Mouse (Mus musculus): Measurements from ENCODE around the gene Fbxl16.
A peak's percentile ranks its signal among the peaks of the same experiment; 100 is the strongest.

Gene Fbxl16

GRCm38 (mm10) chr17:25842509-25842908, 33.6 kb downstream of the Fbxl16 start:
- no peak for DNase-seq (ENCODE audit: low read depth, low spot score)

- no peak for DNase-seq (ENCODE audit: low read depth, low spot score)
These were observed 34.2 kb downstream of the Fbxl16 start for GRCm38 (mm10) chr17:25843122-25843521.

- no peak for DNase-seq (ENCODE audit: low read depth, low spot score)
These were observed 34.9 kb downstream of the Fbxl16 start for GRCm38 (mm10) chr17:25843636-25844395.

GRCm38 (mm10) chr17:25844396-25844901, 35.6 kb downstream of the Fbxl16 start, which contains the start of gene Rhot2:
TSS of gene Rhot2 (minus strand) at chr17:25844851.
- DNase-seq (ENCODE audit: low read depth, low spot score), result peak; percentile 92

GRCm38 (mm10) chr17:25860229-25860628, 51.3 kb downstream of the Fbxl16 start:
- DNase-seq (ENCODE audit: low read depth, low spot score), result no peak

- peak; percentile 94 for DNase-seq (ENCODE audit: low read depth, low spot score)
These were observed 52.2 kb downstream of the Fbxl16 start, which contains the start of gene Wdr90 for GRCm38 (mm10) chr17:25860832-25861703. TSS of gene Wdr90 (minus strand) at chr17:25861501.

- DNase-seq (ENCODE audit: low read depth, low spot score), result no peak
These were observed 53.1 kb downstream of the Fbxl16 start for GRCm38 (mm10) chr17:25861704-25862612.

- no peak for DNase-seq (ENCODE audit: low read depth, low spot score)
These were observed 54.8 kb downstream of the Fbxl16 start for GRCm38 (mm10) chr17:25863681-25864080.

- DNase-seq (ENCODE audit: low read depth, low spot score), result no peak
These were observed 55.4 kb downstream of the Fbxl16 start for GRCm38 (mm10) chr17:25864311-25864710.

GRCm38 (mm10) chr17:25865288-25865687, 56.4 kb downstream of the Fbxl16 start:
- DNase-seq (ENCODE audit: low read depth, low spot score), result no peak

GRCm38 (mm10) chr17:25866172-25866571, 57.3 kb downstream of the Fbxl16 start:
- DNase-seq (ENCODE audit: low read depth, low spot score), result no peak

GRCm38 (mm10) chr17:25867509-25867835, 58.6 kb downstream of the Fbxl16 start:
- no peak for DNase-seq (ENCODE audit: low read depth, low spot score)

- peak; percentile 45 for DNase-seq (ENCODE audit: low read depth, low spot score)
These were observed 59.1 kb downstream of the Fbxl16 start for GRCm38 (mm10) chr17:25867836-25868600.

GRCm38 (mm10) chr17:25868601-25869191, 59.8 kb downstream of the Fbxl16 start, which contains the start of gene Mcrip2:
TSS of gene Mcrip2 (minus strand) at chr17:25868764.
- DNase-seq (ENCODE audit: low read depth, low spot score), result peak; percentile 71

GRCm38 (mm10) chr17:25869498-25869897, 60.6 kb downstream of the Fbxl16 start:
- no peak for DNase-seq (ENCODE audit: low read depth, low spot score)

- DNase-seq (ENCODE audit: low read depth, low spot score), result no peak
These were observed 61.1 kb downstream of the Fbxl16 start for GRCm38 (mm10) chr17:25869954-25870353.

All from mesoderm, embryonic 11.5 days (tissue).